Mouse (Mus musculus): ENCODE measurements at regions not wholly inside any gene's neighbourhood (a gene's known extent, or its start where the extent isn't known, plus 50 kb on each side); places are given as distances from the start of the nearest gene placed in this dataset.

GRCm38 (mm10) chr17:68120744-68121143 is 116.8 kb upstream of the Arhgap28 start:
- no peak for DNase-seq (ENCODE audit: low spot score)

DNA sequence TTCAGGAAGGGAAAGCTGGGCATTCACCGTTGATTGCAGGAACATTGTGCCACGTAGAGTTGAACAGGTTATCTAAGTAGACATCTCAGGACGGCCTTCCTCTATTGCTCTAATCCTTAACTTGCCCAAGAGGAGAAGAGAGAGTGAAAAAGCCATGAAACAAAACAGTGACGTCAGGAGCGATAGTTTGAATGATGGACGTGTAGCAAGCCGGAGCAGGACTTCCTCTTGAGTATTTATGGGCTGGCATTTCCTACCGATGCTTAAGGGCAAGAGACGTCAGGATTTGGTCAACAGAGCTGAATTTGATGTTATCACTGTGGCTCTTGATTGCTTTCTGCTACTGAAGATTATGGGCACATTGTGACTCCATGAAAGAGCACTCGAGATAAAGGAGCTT is 130.5 kb upstream of the Arhgap28 start:
- no peak for DNase-seq (ENCODE audit: low spot score)

GRCm38 (mm10) chr17:68135436-68135835 is 131.5 kb upstream of the Arhgap28 start:
- DNase-seq (ENCODE audit: low spot score): no peak

DNA sequence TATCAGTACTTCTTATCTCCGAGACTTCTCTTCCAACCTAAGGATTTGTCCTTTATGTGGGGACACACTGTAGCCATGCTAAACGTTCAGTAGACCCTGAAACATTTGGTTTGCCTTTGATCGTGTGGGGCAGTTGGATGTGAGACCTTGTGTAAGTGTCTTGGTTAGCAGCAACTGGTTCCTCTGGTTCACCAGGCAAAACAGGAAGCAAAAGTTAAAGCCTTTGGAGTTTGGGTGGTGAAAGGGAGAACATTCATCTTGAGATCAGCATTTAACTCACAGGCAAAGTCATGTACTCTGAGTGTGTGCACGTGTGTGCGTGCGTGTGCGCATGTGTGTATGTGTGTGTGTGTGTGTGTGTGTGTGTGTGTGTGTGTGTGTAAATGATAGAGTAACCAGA is 130.3 kb upstream of the L3mbtl4 start:
- no peak for DNase-seq (ENCODE audit: low spot score)

- no peak for DNase-seq (ENCODE audit: low spot score)
Measured at GRCm38 (mm10) chr17:68149237-68149792, 124.3 kb upstream of the L3mbtl4 start.

- DNase-seq (ENCODE audit: low spot score): no peak
Measured at GRCm38 (mm10) chr17:68152438-68153120, 121.0 kb upstream of the L3mbtl4 start.

DNA sequence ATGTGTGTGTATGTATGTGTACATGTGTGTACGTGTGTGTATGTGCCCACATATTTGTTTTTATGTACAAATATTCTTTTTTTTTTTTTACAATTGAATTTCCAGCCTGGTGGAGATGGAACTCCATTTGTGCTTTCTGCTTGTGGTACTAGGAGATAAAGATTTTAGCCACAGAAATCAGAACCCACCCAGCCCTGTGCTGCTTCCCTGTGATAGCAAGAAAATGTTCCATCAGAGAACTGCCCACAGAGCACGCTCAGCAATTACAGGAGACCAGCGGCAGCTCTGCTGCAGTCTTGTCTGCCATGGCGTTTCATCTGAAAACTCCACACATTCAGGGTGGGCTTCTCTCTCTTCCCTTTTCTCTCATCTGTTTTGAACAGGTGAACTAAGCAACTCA is 118.7 kb upstream of the L3mbtl4 start:
- no peak for DNase-seq (ENCODE audit: low spot score)

GRCm38 (mm10) chr17:68158172-68158651 is 115.4 kb upstream of the L3mbtl4 start:
- peak; percentile 10 for DNase-seq (ENCODE audit: low spot score)

DNA sequence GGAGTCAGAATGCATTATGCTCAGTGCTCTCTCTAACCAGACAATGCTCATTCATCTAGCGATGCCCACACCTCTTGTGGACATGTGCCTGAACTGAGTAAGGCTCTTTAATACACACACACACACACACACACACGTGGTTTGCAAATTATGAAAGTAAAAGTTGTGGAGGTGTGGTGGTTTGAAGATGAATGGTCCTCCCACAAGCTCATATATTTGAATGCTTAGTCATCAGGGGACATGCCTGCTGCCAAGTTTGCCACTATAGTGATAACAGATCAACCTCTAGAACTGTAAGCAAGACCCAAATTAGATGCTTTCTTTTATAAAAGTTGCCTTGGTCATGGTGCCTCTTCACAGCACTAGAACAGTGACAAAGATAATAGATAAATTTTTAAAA is 112.5 kb upstream of the L3mbtl4 start:
- DNase-seq (ENCODE audit: low spot score): no peak

- DNase-seq (ENCODE audit: low spot score): no peak
Measured at GRCm38 (mm10) chr17:68163545-68163944, 110.1 kb upstream of the L3mbtl4 start.

GRCm38 (mm10) chr17:68164666-68165065 is 108.9 kb upstream of the L3mbtl4 start:
- DNase-seq (ENCODE audit: low spot score): peak; percentile 3

GRCm38 (mm10) chr17:68165171-68165825 is 108.3 kb upstream of the L3mbtl4 start:
- peak; percentile 8 for DNase-seq (ENCODE audit: low spot score)

- DNase-seq (ENCODE audit: low spot score): peak; percentile 11
Measured at GRCm38 (mm10) chr17:68166397-68166796, 107.2 kb upstream of the L3mbtl4 start.

GRCm38 (mm10) chr17:68172838-68173237 is 100.8 kb upstream of the L3mbtl4 start:
- no peak for DNase-seq (ENCODE audit: low spot score)

DNA sequence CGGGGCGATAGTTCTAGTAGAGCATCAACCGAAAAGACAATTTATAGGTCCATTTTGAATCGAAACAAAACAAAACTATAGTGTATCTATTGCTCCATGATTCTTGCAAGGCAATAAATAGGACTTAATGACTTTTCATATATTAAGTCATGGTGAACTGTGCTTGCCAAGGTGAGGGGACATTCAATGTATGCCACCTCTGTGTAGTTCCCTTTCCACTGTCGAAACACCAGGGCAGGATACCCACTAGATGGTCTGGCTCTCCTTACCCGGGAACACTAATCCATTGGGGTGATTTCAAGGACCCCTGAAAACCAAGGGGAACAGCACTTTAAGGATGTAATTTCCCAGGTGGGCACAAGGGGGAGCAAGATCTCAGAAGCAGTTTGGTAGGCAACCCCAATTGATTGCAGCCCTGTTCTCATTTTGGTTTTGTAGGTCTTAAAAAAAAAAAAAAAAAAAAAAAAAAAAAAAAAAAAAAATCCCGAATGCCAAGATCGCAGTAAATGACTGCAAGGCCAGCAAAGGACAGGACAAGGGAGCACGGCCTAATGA is 96.9 kb upstream of the L3mbtl4 start:
- peak; percentile 10 for DNase-seq (ENCODE audit: low spot score)

DNA sequence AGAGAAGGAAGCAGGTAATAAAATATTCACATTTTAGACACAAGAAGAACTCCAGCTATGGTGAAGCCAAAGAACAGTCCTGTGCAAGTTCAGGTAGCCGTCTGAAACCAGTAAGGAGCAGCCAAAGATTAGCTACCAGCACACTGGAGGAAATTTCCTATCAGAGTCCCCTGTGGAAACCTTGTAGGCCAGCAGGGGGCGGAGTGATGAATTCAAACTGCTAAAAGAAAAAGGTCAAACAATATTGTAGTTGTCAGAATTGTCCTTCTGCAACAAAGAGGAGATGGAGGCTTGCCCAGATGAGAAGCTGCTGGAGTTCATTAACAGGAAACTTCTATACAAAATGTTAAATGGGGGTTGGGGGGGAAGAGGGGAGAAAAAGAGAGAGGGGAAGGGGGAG is 95.8 kb upstream of the L3mbtl4 start:
- DNase-seq (ENCODE audit: low spot score): peak; percentile 41

DNA sequence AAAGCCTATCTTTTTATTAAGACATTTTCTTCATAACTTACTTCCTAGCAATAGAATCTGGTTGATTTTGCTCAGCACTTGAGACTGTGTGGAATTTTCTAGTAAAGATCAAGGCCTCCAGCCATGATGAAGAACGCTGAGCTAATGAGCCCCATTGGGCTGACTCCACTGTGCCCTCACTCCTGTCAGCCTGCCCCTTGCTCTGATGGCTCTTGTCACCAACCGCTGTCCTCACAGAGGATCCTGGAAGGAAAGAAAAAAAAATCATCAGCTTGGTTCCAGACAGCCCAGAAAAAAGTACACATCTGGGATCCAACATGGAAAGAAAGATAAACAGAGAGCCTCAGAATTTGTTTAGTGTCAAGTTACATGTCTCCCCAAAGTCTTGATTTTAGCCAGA is 88.2 kb upstream of the L3mbtl4 start:
- DNase-seq (ENCODE audit: low spot score): no peak

GRCm38 (mm10) chr17:68189888-68190287 is 83.7 kb upstream of the L3mbtl4 start:
- no peak for DNase-seq (ENCODE audit: low spot score)

- DNase-seq (ENCODE audit: low spot score): no peak
Measured at GRCm38 (mm10) chr17:68205545-68205944, 68.1 kb upstream of the L3mbtl4 start.

- no peak for DNase-seq (ENCODE audit: low spot score)
Measured at GRCm38 (mm10) chr17:68208837-68209236, 64.8 kb upstream of the L3mbtl4 start.

GRCm38 (mm10) chr17:68210313-68211254 is 63.0 kb upstream of the L3mbtl4 start:
- peak; percentile 35 for DNase-seq (ENCODE audit: low spot score)

GRCm38 (mm10) chr17:68218246-68218645 is 55.4 kb upstream of the L3mbtl4 start:
- no peak for DNase-seq (ENCODE audit: low spot score)

Measured in ovary, postnatal 36 days (tissue).